Mouse (Mus musculus) MEL (cell line): ENCODE data around the gene Vwa3a. TPM values are rescaled to one million over a fixed set of nuclear protein-coding genes. Genes with fewer than 3 reads are reported as not detected.
A peak's percentile ranks its signal among the peaks of the same experiment; 100 is the strongest.

Source experiments
- DNase-seq: peaks from one replicate; pipeline ENCODE4 v3.0.0; 2011; ENCODE audit warnings: low read depth, low spot score
- H3K27ac ChIP-seq: 2 replicates; pipeline ENCODE4 v1.5.1; 2012; ENCODE audit warnings: low read depth, mild to moderate bottlenecking, control low read depth, low read length, moderate library complexity; ENCODE audit not compliant: control insufficient read depth
- H3K27me3 ChIP-seq, 2 experiments: fragments of 150-350 bp in 1 of 2; sonication (generic) in 1 of 2; 2 replicates each; pipeline ENCODE4 v1.6.1; 2012; ENCODE audit warnings: low read length in 2 of 2, mild to moderate bottlenecking in 2 of 2, improper control_type of control experiment in 1 of 2, moderate library complexity in 1 of 2; ENCODE audit not compliant: insufficient read depth in 2 of 2, control insufficient read depth in 1 of 2
- H3K36me3 ChIP-seq, 2 experiments: 2 replicates each; pipeline ENCODE4 v1.6.1; 2012 to 2014; ENCODE audit warnings: low read length in 2 of 2, improper control_type of control experiment in 1 of 2, inconsistent platforms in 1 of 2, mild to moderate bottlenecking in 1 of 2; ENCODE audit not compliant: insufficient read depth in 2 of 2, control insufficient read depth in 1 of 2
- H3K4me1 ChIP-seq, 2 experiments: fragments of 150-350 bp in 1 of 2; sonication (generic) in 1 of 2; 2 replicates each; pipeline ENCODE4 v1.6.1; 2012; ENCODE audit warnings: low read length in 2 of 2, improper control_type of control experiment in 1 of 2, mild to moderate bottlenecking in 1 of 2; ENCODE audit not compliant: insufficient read depth in 2 of 2, control insufficient read depth in 1 of 2
- H3K4me3 ChIP-seq, 2 experiments: fragments of 150-350 bp in 1 of 2; sonication (generic) in 1 of 2; 2 replicates each; pipeline ENCODE4 v1.5.1; 2012; ENCODE audit warnings: low read depth in 2 of 2, low read length in 2 of 2, mild to moderate bottlenecking in 2 of 2, moderate library complexity in 2 of 2, control low read depth in 1 of 2, improper control_type of control experiment in 1 of 2; ENCODE audit not compliant: control insufficient read depth in 1 of 2, insufficient read depth in 1 of 2
- H3K79me2 ChIP-seq: 2 replicates; pipeline ENCODE4 v1.6.1; 2012; ENCODE audit warnings: mild to moderate bottlenecking, low read length, moderate library complexity; ENCODE audit not compliant: control insufficient read depth, poor library complexity, insufficient read depth
- H3K9ac ChIP-seq: 2 replicates; pipeline ENCODE4 v1.6.1; 2012; ENCODE audit warnings: low read depth, mild to moderate bottlenecking, control low read depth, low read length, moderate library complexity; ENCODE audit not compliant: control insufficient read depth, poor library complexity, severe bottlenecking
- H3K9me3 ChIP-seq: fragments of 150-350 bp; sonication (generic); replicated peaks from 2 replicates; pipeline ENCODE4 v1.6.1; 2012; ENCODE audit warnings: mild to moderate bottlenecking, low read length, improper control_type of control experiment, moderate library complexity; ENCODE audit not compliant: insufficient read depth
- BHLHE40 ChIP-seq: IDR thresholded peaks from 2 replicates; pipeline ENCODE4 v1.6.1; 2012; ENCODE audit warnings: low read depth, mild to moderate bottlenecking, inconsistent platforms, low read length, improper control_type of control experiment, borderline replicate concordance
- CHD1 ChIP-seq: IDR thresholded peaks from 2 replicates; pipeline ENCODE4 v1.6.1; 2012; ENCODE audit warnings: low read depth, mild to moderate bottlenecking, inconsistent platforms, low read length, improper control_type of control experiment
- CHD2 ChIP-seq: IDR thresholded peaks from 2 replicates; pipeline ENCODE4 v1.6.1; 2011; ENCODE audit warnings: low read length, improper control_type of control experiment
- CTCF ChIP-seq, 3 experiments: IDR thresholded peaks in 2 of 3; conservative IDR thresholded peaks in 1 of 3; 2 replicates each; pipeline ENCODE4 v1.5.1; 2011 to 2012; ENCODE audit warnings: low read length in 3 of 3, low read depth in 2 of 3, mild to moderate bottlenecking in 2 of 3, improper control_type of control experiment in 1 of 3, inconsistent platforms in 1 of 3, mixed read lengths in 1 of 3, moderate library complexity in 1 of 3; ENCODE audit not compliant: control insufficient read depth in 1 of 3, insufficient read depth in 1 of 3, poor library complexity in 1 of 3, severe bottlenecking in 1 of 3
- E2F4 ChIP-seq: IDR thresholded peaks from 2 replicates; pipeline ENCODE4 v1.6.1; 2011; ENCODE audit warnings: low read depth, low read length, improper control_type of control experiment, borderline replicate concordance
- ELF1 ChIP-seq: IDR thresholded peaks from 2 replicates; pipeline ENCODE4 v1.6.1; 2014; ENCODE audit warnings: low read depth, mild to moderate bottlenecking, inconsistent platforms, low read length, improper control_type of control experiment, moderate library complexity
- EP300 ChIP-seq, 2 experiments: IDR thresholded peaks; 2 replicates each; pipeline ENCODE4 v1.6.1; 2011; ENCODE audit warnings: improper control_type of control experiment in 2 of 2, low read length in 2 of 2, low read depth in 1 of 2, mild to moderate bottlenecking in 1 of 2
- ETS1 ChIP-seq: IDR thresholded peaks from 2 replicates; pipeline ENCODE4 v1.6.1; 2012; ENCODE audit warnings: low read depth, mild to moderate bottlenecking, inconsistent platforms, low read length, improper control_type of control experiment, moderate library complexity
- GABPA ChIP-seq: IDR thresholded peaks from 2 replicates; pipeline ENCODE4 v1.6.1; 2012; ENCODE audit warnings: low read depth, mild to moderate bottlenecking, inconsistent platforms, low read length, improper control_type of control experiment, moderate library complexity
- GATA1 ChIP-seq: IDR thresholded peaks from 2 replicates; pipeline ENCODE4 v1.6.1; 2011; ENCODE audit warnings: low read depth, low read length, improper control_type of control experiment
- HCFC1 ChIP-seq: IDR thresholded peaks from 2 replicates; pipeline ENCODE4 v1.6.1; 2012; ENCODE audit warnings: low read depth, mild to moderate bottlenecking, inconsistent platforms, low read length, improper control_type of control experiment, moderate library complexity
- JUND ChIP-seq: IDR thresholded peaks from 2 replicates; pipeline ENCODE4 v1.6.1; 2011; ENCODE audit warnings: low read depth, mild to moderate bottlenecking, improper control_type of control experiment, low read length
- KAT2A ChIP-seq: conservative IDR thresholded peaks from 2 replicates; pipeline ENCODE4 v1.6.1; 2012; ENCODE audit warnings: low read depth, low read length, improper control_type of control experiment, inconsistent platforms
- MAFK ChIP-seq: IDR thresholded peaks from 2 replicates; pipeline ENCODE4 v1.6.1; 2011; ENCODE audit warnings: low read depth, mild to moderate bottlenecking, low read length, improper control_type of control experiment, borderline replicate concordance
- MAX ChIP-seq: IDR thresholded peaks from 2 replicates; pipeline ENCODE4 v1.6.1; 2011; ENCODE audit warnings: low read length, improper control_type of control experiment
- MAZ ChIP-seq: IDR thresholded peaks from 2 replicates; pipeline ENCODE4 v1.6.1; 2012; ENCODE audit warnings: low read depth, mild to moderate bottlenecking, inconsistent platforms, low read length, improper control_type of control experiment
- MXI1 ChIP-seq: IDR thresholded peaks from 2 replicates; pipeline ENCODE4 v1.6.1; 2011; ENCODE audit warnings: mild to moderate bottlenecking, low read depth, low read length, improper control_type of control experiment
- MYC ChIP-seq: IDR thresholded peaks from 2 replicates; pipeline ENCODE4 v1.6.1; 2011; ENCODE audit warnings: low read depth, mild to moderate bottlenecking, low read length, improper control_type of control experiment, moderate library complexity
- NELFE ChIP-seq: IDR thresholded peaks from 2 replicates; pipeline ENCODE4 v1.6.1; 2011; ENCODE audit warnings: low read depth, low read length, improper control_type of control experiment
- NRF1 ChIP-seq: IDR thresholded peaks from 2 replicates; pipeline ENCODE4 v1.6.1; 2014; ENCODE audit warnings: low read depth, mild to moderate bottlenecking, inconsistent platforms, low read length, improper control_type of control experiment, moderate library complexity; ENCODE audit not compliant: poor library complexity, insufficient read depth, severe bottlenecking
- POLR2AphosphoS2 ChIP-seq: IDR thresholded peaks from 2 replicates; pipeline ENCODE4 v1.6.1; 2011; ENCODE audit warnings: low read length, improper control_type of control experiment
- POLR2AphosphoS5 ChIP-seq: IDR thresholded peaks from 2 replicates; pipeline ENCODE4 v1.6.1; 2012; ENCODE audit warnings: low read depth, borderline replicate concordance, mild to moderate bottlenecking, inconsistent platforms, low read length, moderate library complexity, mixed read lengths
- RAD21 ChIP-seq: IDR thresholded peaks from 2 replicates; pipeline ENCODE4 v1.6.1; 2011; ENCODE audit warnings: mild to moderate bottlenecking, low read depth, low read length, improper control_type of control experiment
- RCOR1 ChIP-seq: IDR thresholded peaks from 2 replicates; pipeline ENCODE4 v1.6.1; 2012; ENCODE audit warnings: low read depth, mild to moderate bottlenecking, inconsistent platforms, low read length, improper control_type of control experiment
- SMC3 ChIP-seq: IDR thresholded peaks from 2 replicates; pipeline ENCODE4 v1.6.1; 2011; ENCODE audit warnings: low read depth, low read length, improper control_type of control experiment
- TAL1 ChIP-seq: IDR thresholded peaks from 2 replicates; pipeline ENCODE4 v1.6.1; 2012; ENCODE audit warnings: mild to moderate bottlenecking, inconsistent platforms, low read length, moderate library complexity, mixed read lengths
- TCF12 ChIP-seq: IDR thresholded peaks from 2 replicates; pipeline ENCODE4 v1.6.1; 2014; ENCODE audit warnings: low read depth, mild to moderate bottlenecking, inconsistent platforms, low read length, improper control_type of control experiment, moderate library complexity
- UBTF ChIP-seq: IDR thresholded peaks from 2 replicates; pipeline ENCODE4 v1.6.1; 2012; ENCODE audit warnings: low read depth, mild to moderate bottlenecking, inconsistent platforms, low read length, improper control_type of control experiment, moderate library complexity, borderline replicate concordance; ENCODE audit not compliant: insufficient read depth
- USF1 ChIP-seq: IDR thresholded peaks from 2 replicates; pipeline ENCODE4 v1.6.1; 2014; ENCODE audit warnings: low read depth, mild to moderate bottlenecking, inconsistent platforms, low read length, improper control_type of control experiment, moderate library complexity
- ZC3H11A ChIP-seq: IDR thresholded peaks from 2 replicates; pipeline ENCODE4 v1.6.1; 2012; ENCODE audit warnings: low read depth, mild to moderate bottlenecking, inconsistent platforms, low read length, improper control_type of control experiment
- ZKSCAN1 ChIP-seq: IDR thresholded peaks from 2 replicates; pipeline ENCODE4 v1.6.1; 2012; ENCODE audit warnings: low read depth, mild to moderate bottlenecking, inconsistent platforms, low read length, improper control_type of control experiment, moderate library complexity
- ZMIZ1 ChIP-seq: IDR thresholded peaks from 2 replicates; pipeline ENCODE4 v1.6.1; 2012; ENCODE audit warnings: low read depth, mild to moderate bottlenecking, inconsistent platforms, low read length, improper control_type of control experiment, moderate library complexity
- polyA plus RNA-seq, 2 experiments: library from polyadenylated mRNA; stranded (reverse) in 1 of 2; unstranded in 1 of 2; fragments of >175 nt in 1 of 2; fragments of >200 nt in 1 of 2; gene quantifications; 2 replicates each; pipeline versions ENCODE4 v1.2.1 to v1.2.4; 2012; ENCODE audit warnings: low replicate concordance in 2 of 2, low read depth in 1 of 2; ENCODE audit not compliant: insufficient read length in 2 of 2, insufficient read depth in 1 of 2, missing spikeins in 1 of 2
- total RNA-seq: library from RNA; depleted of rRNA; stranded (reverse); fragments of 300-350 nt; gene quantifications from 2 replicates; pipeline ENCODE4 v1.2.3, GENCODE M21; 2012

Vwa3a gene
- total and polyA plus RNA-seq, 3 experiments = not detected

GRCm38 (mm10) chr7:120727581-120727980, 11.5 kb upstream of the Vwa3a start:
- Histone ChIP-seq H3K4me3 (no peak overlapping the region), H3K27ac (no peak overlapping the region), H3K79me2 (peaks cover 5% of the 10 kb centered on the region; the same call in 1 of the 2 replicates), H3K9ac (no peak overlapping the region), H3K4me1 (peaks cover 6 to 10% of the 10 kb centered on the region in 2 experiments), H3K36me3 (peaks cover 7 to 18% of the 10 kb centered on the region in 2 experiments), H3K27me3 (no peaks in the 10 kb centered on the region), H3K9me3 (no peaks in the 10 kb centered on the region)
- peak; percentile 83 for DNase-seq
- TF ChIP-seq RAD21 (peak; percentile 53), CTCF (IDR thresholded peaks at IDR 0.05 in 2 of 3, conservative IDR thresholded peaks at IDR 0.05 in 1 of 3; ENCODE audit: control insufficient read depth in 1 of 3, insufficient read depth in 1 of 3, low read depth in 2 of 3, low read length in 3 of 3, poor library complexity in 1 of 3, severe bottlenecking in 1 of 3) (peak; percentile 73 to 90 (median 81)), SMC3 (peak; percentile 66), CHD2 (no peak)

GRCm38 (mm10) chr7:120729635-120730034, 9.5 kb upstream of the Vwa3a start:
- Histone ChIP-seq H3K9ac (peak overlapping the region; percentile 60), H3K79me2 (0 out of 2 replicates have a peak, but pooled peaks cover 3% of the 10 kb centered on the region), H3K27me3 (no peaks in the 10 kb centered on the region), H3K4me3 (peak overlapping the region; percentile 63 to 79), H3K4me1 (peaks cover 6 to 10% of the 10 kb centered on the region in 2 experiments), H3K36me3 (peaks cover 7 to 18% of the 10 kb centered on the region in 2 experiments), H3K9me3 (no peaks in the 10 kb centered on the region), H3K27ac (peak overlapping the region; percentile 75)
- DNase-seq = peak; percentile 77
- TF ChIP-seq TCF12 (peak; percentile 81), BHLHE40 (no peak), ETS1 (peak; percentile 96), MYC (no peak), NRF1 (no peak), POLR2AphosphoS5 (no peak), CHD2 (no peak), ZKSCAN1 (no peak), CHD1 (peak; percentile 69; the same call in 1 of the 2 replicates), USF1 (no peak), JUND (no peak), RCOR1 (no peak), ZC3H11A (no peak), HCFC1 (no peak), TAL1 (peak; percentile 63), ZMIZ1 (no peak), RAD21 (no peak), MAX (no peak), ELF1 (no peak), POLR2AphosphoS2 (no peak), MAFK (no peak), MAZ (no peak), E2F4 (no peak), EP300 (IDR thresholded peaks at IDR 0.05; ENCODE audit: low read depth in 1 of 2, low read length in 2 of 2) (peak; percentile 75 to 82), UBTF (no peak), KAT2A (no peak), NELFE (no peak), GABPA (no peak), GATA1 (peak; percentile 80), MXI1 (peak; percentile 77)
